Mouse (Mus musculus) midbrain, embryonic 16.5 days (tissue): ENCODE results near the gene Ptafr. TPM values are rescaled to one million over a fixed set of nuclear protein-coding genes. Genes with fewer than 3 reads are reported as not detected.

ENCODE experiments used
- ATAC-seq: fragments of 200-750 bp; cut with Nextera tagmentation; 2 replicates; pipeline ENCODE4 v1.8.0; 2017; ENCODE audit warnings: moderate TSS enrichment
- H3K27ac ChIP-seq: fragments of 300-500 bp; sonication (generic); 2 replicates; pipeline ENCODE4 v1.5.1; 2014; ENCODE audit warnings: mild to moderate bottlenecking, low read length, mixed read lengths
- H3K27me3 ChIP-seq: fragments of 300-500 bp; sonication (generic); 2 replicates; pipeline ENCODE4 v1.6.1; 2014; ENCODE audit warnings: low read depth, low read length, mixed read lengths; ENCODE audit not compliant: control insufficient read depth, insufficient read depth
- H3K36me3 ChIP-seq: fragments of 300-500 bp; sonication (generic); 2 replicates; pipeline ENCODE4 v1.6.1; 2014; ENCODE audit warnings: mild to moderate bottlenecking, low read length, moderate library complexity, mixed read lengths; ENCODE audit not compliant: control insufficient read depth, insufficient read depth
- H3K4me1 ChIP-seq: fragments of 300-500 bp; sonication (generic); 2 replicates; pipeline ENCODE4 v1.6.1; 2014; ENCODE audit warnings: mild to moderate bottlenecking, low read length, mixed read lengths; ENCODE audit not compliant: control insufficient read depth, insufficient read depth
- H3K4me2 ChIP-seq: fragments of 300-500 bp; sonication (generic); 2 replicates; pipeline ENCODE4 v1.6.1; 2014; ENCODE audit warnings: mild to moderate bottlenecking, low read length, mixed read lengths
- H3K4me3 ChIP-seq: fragments of 300-500 bp; sonication (generic); 2 replicates; pipeline ENCODE4 v1.5.1; 2014; ENCODE audit warnings: low read depth, mild to moderate bottlenecking, low read length, moderate library complexity, mixed read lengths
- H3K9ac ChIP-seq: fragments of 300-500 bp; sonication (generic); 2 replicates; pipeline ENCODE4 v1.6.1; 2014; ENCODE audit warnings: low read depth, low read length, mixed read lengths
- H3K9me3 ChIP-seq: fragments of 300-500 bp; sonication (generic); replicated peaks from 2 replicates; pipeline ENCODE4 v1.6.1; 2014; ENCODE audit warnings: mild to moderate bottlenecking, low read length, mixed read lengths; ENCODE audit not compliant: control insufficient read depth, poor library complexity, severe bottlenecking
- WGBS: fragments of 180-500 bp; shearing (Covaris S2); extraction: QIAGEN DNeasy Blood & Tissue Kit; methylation state at CpG from one replicate; pipeline ENCODE4 v1.1.7; 2014; 5-methylcytosine and 5-hydroxymethylcytosine counted together
- polyA plus RNA-seq: library from polyadenylated mRNA; unstranded; fragments of >200 nt; fragmentation: Nextera tagmentation; extraction: Ambion mirVana; gene quantifications from 2 replicates; pipeline ENCODE4 v1.2.1, GENCODE M21; 2015

Gene Ptafr
- polyA plus RNA-seq, 1 experiment from 2014 or later = 0.54 TPM

- no peak for ATAC-seq
- 92% methylated on average over 8 of the region's 8 CpGs for WGBS
- no peak overlapping the region for H3K27ac ChIP-seq
- H3K27me3 ChIP-seq = no peaks in the 10 kb centered on the region
- no peak overlapping the region for H3K4me3 ChIP-seq
- peaks cover 12% of the 10 kb centered on the region for H3K36me3 ChIP-seq
- H3K4me2 ChIP-seq = no peak overlapping the region
- H3K9ac ChIP-seq = no peak overlapping the region
- peaks cover 13% of the 10 kb centered on the region for H3K4me1 ChIP-seq
- no peaks in the 10 kb centered on the region for H3K9me3 ChIP-seq
Measured at GRCm38 (mm10) chr4:132527917-132528522, 35.8 kb upstream of the Ptafr start.

GRCm38 (mm10) chr4:132529344-132529743, 34.5 kb upstream of the Ptafr start:
- WGBS = 94% methylated on average over 4 of the region's 4 CpGs
- Histone ChIP-seq H3K4me3 (no peak overlapping the region), H3K36me3 (peaks cover 12% of the 10 kb centered on the region), H3K9ac (no peak overlapping the region), H3K4me2 (no peak overlapping the region), H3K9me3 (no peaks in the 10 kb centered on the region), H3K4me1 (peaks cover 18% of the 10 kb centered on the region), H3K27me3 (no peaks in the 10 kb centered on the region), H3K27ac (no peak overlapping the region)
- ATAC-seq = no peak

- Histone ChIP-seq H3K27me3 (no peaks in the 10 kb centered on the region), H3K4me2 (no peak overlapping the region), H3K4me3 (no peak overlapping the region), H3K9me3 (no peaks in the 10 kb centered on the region), H3K9ac (no peak overlapping the region), H3K27ac (no peak overlapping the region), H3K4me1 (peaks cover 18% of the 10 kb centered on the region), H3K36me3 (peaks cover 12% of the 10 kb centered on the region)
- no peak for ATAC-seq
- 95% methylated on average over 20 of the region's 20 CpGs for WGBS
Measured at GRCm38 (mm10) chr4:132530033-132530804, 33.6 kb upstream of the Ptafr start.

- H3K9ac ChIP-seq = peak overlapping the region; percentile 97
- peak overlapping the region; percentile 79 for H3K4me3 ChIP-seq
- H3K4me2 ChIP-seq = peak overlapping the region; percentile 79
- WGBS = 23% methylated on average over 5 of the region's 5 CpGs
- no peaks in the 10 kb centered on the region for H3K9me3 ChIP-seq
- H3K36me3 ChIP-seq = peaks cover 12% of the 10 kb centered on the region
- H3K4me1 ChIP-seq = peaks cover 32% of the 10 kb centered on the region
- H3K27ac ChIP-seq = peak overlapping the region; percentile 99
- no peaks in the 10 kb centered on the region for H3K27me3 ChIP-seq
- ATAC-seq = no peak
Measured at GRCm38 (mm10) chr4:132532496-132532895, 31.4 kb upstream of the Ptafr start.

- H3K4me2 ChIP-seq = peak within 1 kb of the TSS; percentile 79
- H3K27ac ChIP-seq = peak within 1 kb of the TSS; percentile 99
- peak within 1 kb of the TSS; percentile 97 for H3K9ac ChIP-seq
- H3K4me1 ChIP-seq = peaks cover 32% of the 10 kb centered on the region
- peaks cover 12% of the 10 kb centered on the region for H3K36me3 ChIP-seq
- H3K4me3 ChIP-seq = peak within 1 kb of the TSS; percentile 79
- ATAC-seq = peak; percentile 92
- WGBS = under 1% methylated on average over 63 of the region's 63 CpGs
- no peaks in the 10 kb centered on the region for H3K27me3 ChIP-seq
- no peaks in the 10 kb centered on the region for H3K9me3 ChIP-seq
Measured at GRCm38 (mm10) chr4:132532981-132533916, 30.6 kb upstream of the Ptafr start, which contains the start of gene Atpif1. Gene Atpif1 (minus strand): TSS chr4:132533659.

- under 1% methylated on average over 60 of the region's 60 CpGs for WGBS
- Histone ChIP-seq H3K9ac (peak within 1 kb of the TSS; percentile 87), H3K9me3 (no peaks in the 10 kb centered on the region), H3K4me3 (peak within 1 kb of the TSS; percentile 93), H3K4me1 (peaks cover 32% of the 10 kb centered on the region), H3K27me3 (no peaks in the 10 kb centered on the region), H3K4me2 (peak within 1 kb of the TSS; percentile 90), H3K36me3 (peaks cover 10% of the 10 kb centered on the region), H3K27ac (peak within 1 kb of the TSS; percentile 77)
- peak; percentile 74 for ATAC-seq
Measured at GRCm38 (mm10) chr4:132535406-132536121, 28.3 kb upstream of the Ptafr start, which contains the start of gene Dnajc8. Gene Dnajc8 (plus strand): TSS chr4:132535550.

GRCm38 (mm10) chr4:132539481-132539880, 24.4 kb upstream of the Ptafr start:
- no peak overlapping the region for H3K4me3 ChIP-seq
- H3K9me3 ChIP-seq = no peaks in the 10 kb centered on the region
- peaks cover 14% of the 10 kb centered on the region for H3K36me3 ChIP-seq
- WGBS = 94% methylated on average over 5 of the region's 5 CpGs
- H3K9ac ChIP-seq = no peak overlapping the region
- no peaks in the 10 kb centered on the region for H3K27me3 ChIP-seq
- no peak overlapping the region for H3K27ac ChIP-seq
- peaks cover 14% of the 10 kb centered on the region for H3K4me1 ChIP-seq
- ATAC-seq = no peak
- no peak overlapping the region for H3K4me2 ChIP-seq

- H3K9ac ChIP-seq = no peak overlapping the region
- no peak overlapping the region for H3K4me3 ChIP-seq
- no peaks in the 10 kb centered on the region for H3K9me3 ChIP-seq
- no peak for ATAC-seq
- no peak overlapping the region for H3K4me2 ChIP-seq
- peaks cover 9% of the 10 kb centered on the region for H3K4me1 ChIP-seq
- H3K36me3 ChIP-seq = peaks cover 19% of the 10 kb centered on the region
- H3K27ac ChIP-seq = no peak overlapping the region
- no peaks in the 10 kb centered on the region for H3K27me3 ChIP-seq
- 93% methylated on average over 4 of the region's 4 CpGs for WGBS
Measured at GRCm38 (mm10) chr4:132541413-132541812, 22.5 kb upstream of the Ptafr start.
